Mouse (Mus musculus): Measurements from ENCODE around the gene Nxpe2. TPM values are rescaled to one million over a fixed set of nuclear protein-coding genes. Genes with fewer than 3 reads are reported as not detected.

The Nxpe2 gene
- polyA plus RNA-seq (2014; fragmentation: Illumina TruSeq; extraction: RNeasy Lipid Tissue Mini Kit (QIAGEN cat#74804); ENCODE audit: low replicate concordance), result 2.3 TPM

DNA sequence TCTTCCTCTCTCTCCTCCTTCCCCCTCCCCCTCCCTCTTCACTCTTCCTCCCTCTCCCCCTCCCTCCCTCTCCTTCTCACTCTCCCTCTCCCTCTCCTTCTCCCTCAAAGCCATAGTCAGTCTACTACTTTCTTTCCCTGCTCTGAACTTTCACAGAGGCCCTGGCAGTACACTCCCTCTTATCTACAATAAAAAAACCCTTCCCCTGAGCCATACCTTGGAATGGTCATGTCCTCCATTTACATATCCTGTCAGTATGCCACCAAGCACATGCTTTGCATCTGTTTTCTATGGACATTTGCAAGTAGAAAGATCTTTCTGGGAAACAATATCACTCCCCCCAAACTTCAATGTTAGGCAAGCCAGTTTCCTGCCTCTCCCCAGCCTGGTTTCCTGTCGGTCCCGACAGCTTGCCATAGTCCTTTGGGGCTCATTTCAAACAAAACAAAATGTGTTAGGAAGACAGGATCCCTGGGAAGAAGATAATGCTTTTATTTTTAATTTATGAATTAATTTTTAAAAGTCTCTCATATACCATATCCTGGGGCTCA is at the start of gene Nxpe2:
TSS of gene Nxpe2 (minus strand) at position 307 of the 551 bp plus-strand sequence.

Other genes starting within 250 kb of the Nxpe2 start
- gene Nxpe4, start 191.4 kb downstream of the Nxpe2 start, polyA plus RNA-seq (2014; fragmentation: Illumina TruSeq; extraction: RNeasy Lipid Tissue Mini Kit (QIAGEN cat#74804); ENCODE audit: low replicate concordance), result 3.6 TPM
- gene Rexo2, start 127.2 kb upstream of the Nxpe2 start, polyA plus RNA-seq (2014; fragmentation: Illumina TruSeq; extraction: RNeasy Lipid Tissue Mini Kit (QIAGEN cat#74804); ENCODE audit: low replicate concordance), result 58.2 TPM
- gene Rbm7, start 141.8 kb upstream of the Nxpe2 start, polyA plus RNA-seq (2014; fragmentation: Illumina TruSeq; extraction: RNeasy Lipid Tissue Mini Kit (QIAGEN cat#74804); ENCODE audit: low replicate concordance), result 88.2 TPM
- gene Gm5617, start 142.0 kb upstream of the Nxpe2 start, polyA plus RNA-seq (2014; fragmentation: Illumina TruSeq; extraction: RNeasy Lipid Tissue Mini Kit (QIAGEN cat#74804); ENCODE audit: low replicate concordance), result not detected